28 mouse cellular contexts compared by ENCODE assay signal in the genomic region with DNA sequence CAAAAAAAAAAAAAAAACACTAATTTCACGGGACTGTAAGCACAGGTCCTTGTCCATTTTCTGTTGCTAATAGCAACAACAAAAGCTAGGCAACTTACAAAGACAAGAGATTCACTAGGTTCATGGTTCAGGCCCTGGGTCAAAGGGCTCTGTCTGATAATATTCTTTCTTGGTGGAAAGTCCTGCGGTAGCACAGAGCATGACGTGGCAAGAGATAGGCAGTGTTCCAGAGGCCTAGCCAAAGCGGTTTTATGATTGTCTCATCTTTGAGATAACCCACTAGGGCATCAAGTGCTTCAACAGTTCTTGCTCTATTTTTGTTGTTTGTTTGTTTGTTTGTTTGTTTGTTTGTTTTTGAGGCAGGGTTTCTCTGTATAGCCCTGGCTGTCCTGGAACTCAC. TPM values are rescaled to one million over a fixed set of nuclear protein-coding genes. Genes with fewer than 3 reads are reported as not detected.
DNase-seq lines count a peak whose midpoint lies in the region; ATAC-seq and TF ChIP-seq lines count a peak whose summit lies in the region.
"Had no signal": no experiment of that assay in that cellular context is flagged by ENCODE, and none has a peak within 500 bp of the region (broad histone marks: within the 10 kb centered on the region; RNA-seq: fewer than 3 reads in every experiment).

No protein-coding gene starts in this region.

- TF ChIP-seq RAD21 in MEL (IDR thresholded peaks at IDR 0.05; ENCODE audit: low read depth, low read length), result no peak

- H3K27me3 ChIP-seq in MEL (ENCODE audit: control insufficient read depth in 1 of 2, insufficient read depth in 2 of 2, low read length in 2 of 2), result no peaks in the 10 kb centered on the region; a peak in 1 of 4 replicates
- peaks cover 35% of the 10 kb centered on the region for H3K27me3 ChIP-seq in liver, embryonic 12.5 days (replicated peaks)
- no peaks in the 10 kb centered on the region for H3K27me3 ChIP-seq in liver, postnatal 0 days (ENCODE audit: insufficient read depth, low read length)
- H3K27me3 ChIP-seq: embryonic facial prominence, embryonic 13.5 days; lung, embryonic 15.5 days; midbrain, embryonic 13.5 days; neural tube, embryonic 13.5 days had no signal

- peak; percentile 84 to 88 for TF ChIP-seq EP300 in MEL (IDR thresholded peaks at IDR 0.05; ENCODE audit: low read depth in 1 of 2, low read length in 2 of 2)
- peak; percentile 33; the same call in 1 of the 2 replicates for TF ChIP-seq EP300 in liver, postnatal 0 days (IDR thresholded peaks at IDR 0.05; ENCODE audit: low read depth)

- peaks cover 0 to 19% of the 10 kb centered on the region in 2 experiments; a peak in 2 of 4 replicates for H3K36me3 ChIP-seq in MEL (ENCODE audit: control insufficient read depth in 1 of 2, insufficient read depth in 2 of 2, low read length in 2 of 2)
- H3K36me3 ChIP-seq in liver, embryonic 12.5 days, result no peaks in the 10 kb centered on the region
- no peaks in the 10 kb centered on the region for H3K36me3 ChIP-seq in liver, postnatal 0 days (replicated peaks; ENCODE audit: insufficient read depth, low read length)
- H3K36me3 ChIP-seq: embryonic facial prominence, embryonic 13.5 days; lung, embryonic 15.5 days; midbrain, embryonic 13.5 days; neural tube, embryonic 13.5 days had no signal

- WGBS in liver, embryonic 12.5 days (ENCODE audit: insufficient replicate concordance), result 40% methylated on average over 4 of the region's 4 CpGs
- WGBS in liver, postnatal 0 days (ENCODE audit: insufficient replicate concordance), result 41% methylated on average over 4 of the region's 4 CpGs

- no peak overlapping the region for H3K9ac ChIP-seq in MEL (ENCODE audit: control insufficient read depth, low read depth, low read length, poor library complexity, severe bottlenecking)
- H3K9ac ChIP-seq in liver, embryonic 12.5 days, result no peak overlapping the region
- H3K9ac ChIP-seq in liver, postnatal 0 days (replicated peaks), result no peak overlapping the region
- H3K9ac ChIP-seq: embryonic facial prominence, embryonic 13.5 days; lung, embryonic 15.5 days; midbrain, embryonic 13.5 days; neural tube, embryonic 13.5 days had no signal

- intact Hi-C loops in left cerebral cortex, postnatal 14 days (cut with DNase I), result no loop called here

- H3K4me1 ChIP-seq in MEL (ENCODE audit: control insufficient read depth in 1 of 2, insufficient read depth in 2 of 2, low read length in 2 of 2), result peaks cover 9 to 21% of the 10 kb centered on the region in 2 experiments
- H3K4me1 ChIP-seq in liver, embryonic 12.5 days, result peaks cover 45% of the 10 kb centered on the region
- peaks cover 26% of the 10 kb centered on the region for H3K4me1 ChIP-seq in liver, postnatal 0 days (ENCODE audit: insufficient read depth)

- 0 out of 2 replicates have a peak overlapping the region, but pooled peaks have one; percentile 14 for H3K27ac ChIP-seq in MEL (ENCODE audit: control insufficient read depth, low read depth, low read length)
- no peak overlapping the region for H3K27ac ChIP-seq in liver, embryonic 12.5 days
- peak overlapping the region; percentile 13; the same call in 1 of the 2 replicates for H3K27ac ChIP-seq in liver, postnatal 0 days (ENCODE audit: low read depth)
- H3K27ac ChIP-seq: embryonic facial prominence, embryonic 13.5 days; gastrocnemius, adult 2 months; lung, embryonic 15.5 days; midbrain, embryonic 13.5 days; neural tube, embryonic 13.5 days had no signal

- peak; percentile 84 for DNase-seq in MEL (ENCODE audit: low read depth, low spot score)
- peak; percentile 29 for DNase-seq in liver, postnatal 0 days
- no peak for DNase-seq in left cerebral cortex, postnatal 14 days (ENCODE audit: low spot score in 2 of 2)
- DNase-seq in right cerebral cortex, postnatal 10 days (ENCODE audit: low spot score in 2 of 2), result no peak
- DNase-seq in c-Kit-positive CD71-positive TER-119-positive erythroid progenitor cells, embryonic 14.5 days (ENCODE audit: low spot score), result no peak
- DNase-seq in Muller cell, postnatal 12 days (ENCODE audit: inconsistent ontology term), result no peak
- DNase-seq: cerebellum, adult 11 months; cerebellum, adult 9-11 months; gastrocnemius, adult 2 months; heart, postnatal 14 days; left cerebral cortex, postnatal 4 days; right cerebral cortex, postnatal 14 days; thymus, adult 2 months; thymus, postnatal 36 days had no signal

- 0 out of 2 replicates have a peak, but pooled peaks have one; percentile 50 for ATAC-seq in erythroid progenitor cell, adult 5-6 weeks (replicated peaks; ENCODE audit: low FRiP score, poor library complexity, severe bottlenecking)
- peak; percentile 70 for ATAC-seq in liver, embryonic 12.5 days
- ATAC-seq in liver, postnatal 0 days, result no peak
- ATAC-seq: activated CD4-positive, CD25-positive, alpha-beta regulatory T cell, adult 4 months; CD4-positive, CD25-positive, alpha-beta regulatory T cell, adult 4 months; forebrain, embryonic 16.5 days; hindbrain, embryonic 16.5 days; midbrain, embryonic 13.5 days had no signal

- H3K9me3 ChIP-seq in MEL (replicated peaks; ENCODE audit: insufficient read depth, low read length), result no peaks in the 10 kb centered on the region
- H3K9me3 ChIP-seq in liver, embryonic 12.5 days (replicated peaks), result no peaks in the 10 kb centered on the region
- H3K9me3 ChIP-seq in liver, postnatal 0 days (ENCODE audit: low read length), result no peaks in the 10 kb centered on the region
- H3K9me3 ChIP-seq: embryonic facial prominence, embryonic 13.5 days; lung, embryonic 15.5 days; megakaryocyte, embryonic 14.5 days; midbrain, embryonic 13.5 days; neural tube, embryonic 13.5 days had no signal

- no peaks in the 10 kb centered on the region for H3K79me2 ChIP-seq in MEL (ENCODE audit: control insufficient read depth, insufficient read depth, low read length, poor library complexity)

- TF ChIP-seq CTCF in MEL (IDR thresholded peaks at IDR 0.05 in 2 of 3, conservative IDR thresholded peaks at IDR 0.05 in 1 of 3; ENCODE audit: control insufficient read depth in 1 of 3, insufficient read depth in 1 of 3, low read depth in 2 of 3, low read length in 3 of 3, poor library complexity in 1 of 3, severe bottlenecking in 1 of 3), result no peak
- TF ChIP-seq CTCF in liver, postnatal 0 days (IDR thresholded peaks at IDR 0.05; ENCODE audit: low read depth), result no peak

- no peak overlapping the region for H3K4me2 ChIP-seq in liver, embryonic 12.5 days
- no peak overlapping the region for H3K4me2 ChIP-seq in liver, postnatal 0 days (ENCODE audit: low read depth, low read length)
- H3K4me2 ChIP-seq: embryonic facial prominence, embryonic 13.5 days; lung, embryonic 15.5 days; midbrain, embryonic 13.5 days; neural tube, embryonic 13.5 days had no signal

- H3K4me3 ChIP-seq in MEL (ENCODE audit: control insufficient read depth in 1 of 2, insufficient read depth in 1 of 2, low read depth in 2 of 2, low read length in 2 of 2), result no peak overlapping the region
- H3K4me3 ChIP-seq in liver, embryonic 12.5 days, result no peak overlapping the region
- H3K4me3 ChIP-seq in liver, postnatal 0 days (ENCODE audit: low read depth, low read length), result no peak overlapping the region
- H3K4me3 ChIP-seq: embryonic facial prominence, embryonic 13.5 days; gastrocnemius, adult 2 months; lung, embryonic 15.5 days; megakaryocyte, embryonic 14.5 days; midbrain, embryonic 13.5 days; neural tube, embryonic 13.5 days had no signal

- TF ChIP-seq POLR2A in MEL (IDR thresholded peaks at IDR 0.05; ENCODE audit: control insufficient read depth in 1 of 2, insufficient read depth in 1 of 2, low read depth in 1 of 2, low read length in 2 of 2, poor library complexity in 1 of 2), result no peak

TF ChIP-seq in MEL, 35 proteins besides CTCF, POLR2A, EP300 and RAD21 (continues in another document):
- TF ChIP-seq MYB (IDR thresholded peaks at IDR 0.05; ENCODE audit: low read depth, low read length) (0 out of 2 replicates have a peak, but pooled peaks have one; percentile 18), USF2 (IDR thresholded peaks at IDR 0.05; ENCODE audit: borderline replicate concordance in 1 of 2, insufficient read depth in 1 of 2, low read depth in 1 of 2, low read length in 2 of 2) (no peak), USF1 (IDR thresholded peaks at IDR 0.05; ENCODE audit: low read depth, low read length) (no peak), E2F4 (IDR thresholded peaks at IDR 0.05; ENCODE audit: borderline replicate concordance, low read depth, low read length) (no peak), TBP (IDR thresholded peaks at IDR 0.05; ENCODE audit: low read depth, low read length) (no peak), JUND (IDR thresholded peaks at IDR 0.05; ENCODE audit: low read depth, low read length) (0 out of 2 replicates have a peak, but pooled peaks have one; percentile 36), KAT2A (conservative IDR thresholded peaks at IDR 0.05; ENCODE audit: low read depth, low read length) (no peak), GABPA (IDR thresholded peaks at IDR 0.05; ENCODE audit: low read depth, low read length) (no peak), CHD1 (IDR thresholded peaks at IDR 0.05; ENCODE audit: low read depth, low read length) (no peak), ZNF384 (IDR thresholded peaks at IDR 0.05; ENCODE audit: low read depth, low read length) (peak; percentile 70), CHD2 (IDR thresholded peaks at IDR 0.05; ENCODE audit: low read length) (no peak; the same call in 1 of the 2 replicates), MXI1 (IDR thresholded peaks at IDR 0.05; ENCODE audit: low read depth, low read length) (no peak), POLR2AphosphoS2 (IDR thresholded peaks at IDR 0.05; ENCODE audit: low read length) (no peak)

RNA-seq across cellular contexts. Expression of gene Srsf5, which starts 18.8 kb away (rescaled TPM):
- total RNA-seq in MEL (2012; rRNA removed), result 401 and 419 TPM in 2 replicates
- 100 to 1,000 TPM; 276 to 460 TPM for polyA plus RNA-seq in MEL (2012; ENCODE audit: insufficient read depth in 1 of 2, insufficient read length in 2 of 2, low read depth in 1 of 2, low replicate concordance in 2 of 2, missing spikeins in 1 of 2)
- 223 and 278 TPM in 2 replicates for total RNA-seq in erythroid progenitor cell, adult 5-6 weeks (2015; ENCODE audit: low replicate concordance)
- 504 and 624 TPM in 2 replicates for total RNA-seq in erythroid progenitor cell, adult 5-6 weeks (2017; ENCODE audit: low replicate concordance)
- polyA plus RNA-seq in liver, embryonic 12.5 days (2016; fragmentation: Nextera tagmentation; extraction: Ambion mirVana), result 357 and 402 TPM in 2 replicates
- polyA plus RNA-seq in liver, postnatal 0 days (2015; fragmentation: Nextera tagmentation; extraction: Ambion mirVana), result 249 and 270 TPM in 2 replicates
- 100 to 1,000 TPM; 314 to 326 TPM for total RNA-seq in left cerebral cortex, postnatal 14 days (2021)

RNA-seq across cellular contexts. Expression of gene Slc10a1, which starts 42.0 kb away (rescaled TPM):
- total RNA-seq in MEL (2012; rRNA removed), result 0.12 TPM in 1 of 2 replicates, not detected in the other
- polyA plus RNA-seq in MEL (2012; ENCODE audit: insufficient read depth in 1 of 2, insufficient read length in 2 of 2, low read depth in 1 of 2, low replicate concordance in 2 of 2, missing spikeins in 1 of 2), result under 1 TPM in 1 of 2 experiments, not detected in 1; 0.18 TPM
- total RNA-seq in erythroid progenitor cell, adult 5-6 weeks (2015; ENCODE audit: low replicate concordance), result not detected in 2 replicates
- 0.64 TPM in 1 of 2 replicates, not detected in the other for total RNA-seq in erythroid progenitor cell, adult 5-6 weeks (2017; ENCODE audit: low replicate concordance)
- polyA plus RNA-seq in liver, embryonic 12.5 days (2016; fragmentation: Nextera tagmentation; extraction: Ambion mirVana), result 0.57 and 0.60 TPM in 2 replicates
- polyA plus RNA-seq in liver, postnatal 0 days (2015; fragmentation: Nextera tagmentation; extraction: Ambion mirVana), result 500 and 502 TPM in 2 replicates
- total RNA-seq in left cerebral cortex, postnatal 14 days (2021), result not detected
- total RNA-seq: gastrocnemius, adult 2 months; heart, postnatal 14 days; layer of hippocampus, postnatal 14 days; left cerebral cortex, adult 8-10 months; left cerebral cortex, postnatal 4 days had no signal
- polyA plus RNA-seq: spleen, adult 2 months had no signal

Comparison
In these comparisons a context has a peak if more than half of its experiments do, and no peak if none do; other contexts are left out.
1. DNase-seq: peak in MEL (single experiment) and liver, postnatal 0 days (single experiment); none in left cerebral cortex, postnatal 14 days (0 of 2), right cerebral cortex, postnatal 10 days (0 of 2), c-Kit-positive CD71-positive TER-119-positive erythroid progenitor cells, embryonic 14.5 days (single experiment) and Muller cell, postnatal 12 days (single experiment).